Mouse (Mus musculus) spleen, adult 12 weeks (tissue): Measurements from ENCODE around the gene Arhgap35.
"Not testable (repeated sequence)": the region's sequence is repeated elsewhere in the genome, so short reads cannot be mapped to it uniquely, and the experiment has no call there.

Experiments
- DNase-seq: peaks from one replicate; pipeline ENCODE4 v3.0.0; 2022; ENCODE audit warnings: low spot score

Arhgap35 gene

GRCm38 (mm10) chr7:16614888-16615715, at the start of gene Arhgap35:
Arhgap35 (minus strand) TSS chr7:16614993.
- DNase-seq: peak; percentile 81

GRCm38 (mm10) chr7:16644260-16644659, 29.5 kb upstream of the Arhgap35 start:
- no peak for DNase-seq

GRCm38 (mm10) chr7:16643106-16643505, 28.3 kb upstream of the Arhgap35 start:
- DNase-seq: not testable (repeated sequence)

- no peak for DNase-seq
Observed at GRCm38 (mm10) chr7:16639028-16639427, 24.2 kb upstream of the Arhgap35 start.

- DNase-seq: no peak
Observed at GRCm38 (mm10) chr7:16635116-16635515, 20.3 kb upstream of the Arhgap35 start.

GRCm38 (mm10) chr7:16633913-16634312, 19.1 kb upstream of the Arhgap35 start:
- DNase-seq: not testable (repeated sequence)

GRCm38 (mm10) chr7:16631932-16632331, 17.1 kb upstream of the Arhgap35 start:
- no peak for DNase-seq

- DNase-seq: no peak
Observed at GRCm38 (mm10) chr7:16631025-16631424, 16.2 kb upstream of the Arhgap35 start.

- DNase-seq: no peak
Observed at GRCm38 (mm10) chr7:16629598-16630296, 15.0 kb upstream of the Arhgap35 start.

GRCm38 (mm10) chr7:16628096-16628771, 13.4 kb upstream of the Arhgap35 start:
- DNase-seq: no peak

- no peak for DNase-seq
Observed at GRCm38 (mm10) chr7:16623687-16624086, 8.9 kb upstream of the Arhgap35 start.

- DNase-seq: no peak
Observed at GRCm38 (mm10) chr7:16623131-16623530, 8.3 kb upstream of the Arhgap35 start.

- DNase-seq: no peak
Observed at GRCm38 (mm10) chr7:16621066-16621622, 6.4 kb upstream of the Arhgap35 start.

- no peak for DNase-seq
Observed at GRCm38 (mm10) chr7:16618661-16619211, 3.9 kb upstream of the Arhgap35 start.

GRCm38 (mm10) chr7:16617045-16617444, 2.3 kb upstream of the Arhgap35 start:
- DNase-seq: no peak

GRCm38 (mm10) chr7:16614171-16614887, 464 bp downstream of the Arhgap35 start:
- no peak for DNase-seq

GRCm38 (mm10) chr7:16613461-16614170, 1.2 kb downstream of the Arhgap35 start:
- DNase-seq: no peak

- no peak for DNase-seq
Observed at GRCm38 (mm10) chr7:16610345-16610744, 4.4 kb downstream of the Arhgap35 start.

GRCm38 (mm10) chr7:16608961-16609360, 5.8 kb downstream of the Arhgap35 start:
- DNase-seq: no peak

GRCm38 (mm10) chr7:16608046-16608445, 6.7 kb downstream of the Arhgap35 start:
- no peak for DNase-seq

GRCm38 (mm10) chr7:16606808-16607207, 8.0 kb downstream of the Arhgap35 start:
- not testable (repeated sequence) for DNase-seq
